Mouse (Mus musculus) midbrain, embryonic 13.5 days (tissue): ENCODE results near the gene Wwox. TPM values are rescaled to one million over a fixed set of nuclear protein-coding genes. Genes with fewer than 3 reads are reported as not detected.
A peak's percentile ranks its signal among the peaks of the same experiment; 100 is the strongest.

Experiments
- ATAC-seq: fragments of 200-750 bp; cut with Nextera tagmentation; 2 replicates; pipeline ENCODE4 v1.8.0; 2017; ENCODE audit warnings: mild to moderate bottlenecking, moderate TSS enrichment, moderate library complexity
- H3K27ac ChIP-seq: fragments of 300-500 bp; sonication (generic); 2 replicates; pipeline ENCODE4 v1.5.1; 2015; ENCODE audit warnings: inconsistent platforms, mild to moderate bottlenecking, moderate library complexity
- H3K27me3 ChIP-seq: fragments of 300-500 bp; sonication (generic); 2 replicates; pipeline ENCODE4 v1.6.1; 2015; ENCODE audit warnings: mild to moderate bottlenecking, inconsistent platforms
- H3K36me3 ChIP-seq: fragments of 300-500 bp; sonication (generic); 2 replicates; pipeline ENCODE4 v1.6.1; 2015; ENCODE audit warnings: mild to moderate bottlenecking, inconsistent platforms
- H3K4me1 ChIP-seq: fragments of 300-500 bp; sonication (generic); replicated peaks from 2 replicates; pipeline ENCODE4 v1.6.1; 2015; ENCODE audit warnings: inconsistent platforms
- H3K4me2 ChIP-seq: fragments of 300-500 bp; sonication (generic); replicated peaks from 2 replicates; pipeline ENCODE4 v1.6.1; 2015; ENCODE audit warnings: moderate library complexity, mild to moderate bottlenecking, inconsistent platforms
- H3K4me3 ChIP-seq: fragments of 300-500 bp; sonication (generic); replicated peaks from 2 replicates; pipeline ENCODE4 v1.5.1; 2015; ENCODE audit warnings: mild to moderate bottlenecking, inconsistent platforms
- H3K9ac ChIP-seq: fragments of 300-500 bp; sonication (generic); replicated peaks from 2 replicates; pipeline ENCODE4 v1.6.1; 2015; ENCODE audit warnings: mild to moderate bottlenecking, inconsistent platforms
- H3K9me3 ChIP-seq: fragments of 300-500 bp; sonication (generic); 2 replicates; pipeline ENCODE4 v1.6.1; 2016; ENCODE audit warnings: mild to moderate bottlenecking, inconsistent platforms
- WGBS: fragments of 180-500 bp; shearing (Covaris S2); methylation state at CpG from one replicate; pipeline ENCODE4 v1.1.7; 2015; 5-methylcytosine and 5-hydroxymethylcytosine counted together
- polyA plus RNA-seq: library from polyadenylated mRNA; unstranded; fragments of >200 nt; fragmentation: Nextera tagmentation; extraction: Ambion mirVana; gene quantifications from 2 replicates; pipeline ENCODE4 v1.2.1, GENCODE M21; 2015

The Wwox gene
- polyA plus RNA-seq, 1 experiment from 2014 or later: 12.4 TPM

- Histone ChIP-seq H3K4me1 (peaks cover 23% of the 10 kb centered on the region), H3K27me3 (peaks cover 19% of the 10 kb centered on the region), H3K9ac (no peak overlapping the region), H3K9me3 (no peaks in the 10 kb centered on the region), H3K4me3 (no peak overlapping the region), H3K4me2 (no peak overlapping the region), H3K27ac (no peak overlapping the region), H3K36me3 (no peaks in the 10 kb centered on the region)
- ATAC-seq: no peak
- WGBS: 90% methylated on average over 9 of the region's 9 CpGs
These were observed 569.5 kb downstream of the Wwox start for GRCm38 (mm10) chr8:115008624-115009620.

- Histone ChIP-seq H3K27ac (no peak overlapping the region; the same call in 1 of the 2 replicates), H3K27me3 (peaks cover 20% of the 10 kb centered on the region), H3K36me3 (no peaks in the 10 kb centered on the region), H3K9me3 (no peaks in the 10 kb centered on the region), H3K9ac (0 out of 2 replicates have a peak overlapping the region, but pooled peaks have one; percentile 19), H3K4me2 (peak overlapping the region; percentile 16), H3K4me1 (peaks cover 28% of the 10 kb centered on the region), H3K4me3 (no peak overlapping the region)
- WGBS: 14% methylated on average over 9 of the region's 9 CpGs
- no peak for ATAC-seq
These were observed 570.7 kb downstream of the Wwox start for GRCm38 (mm10) chr8:115009897-115010768.

GRCm38 (mm10) chr8:115010769-115011073 is 571.3 kb downstream of the Wwox start:
- Histone ChIP-seq H3K4me2 (peak overlapping the region; percentile 16), H3K9me3 (no peaks in the 10 kb centered on the region), H3K27me3 (peaks cover 18% of the 10 kb centered on the region), H3K36me3 (no peaks in the 10 kb centered on the region), H3K4me3 (no peak overlapping the region), H3K27ac (no peak overlapping the region), H3K9ac (no peak overlapping the region), H3K4me1 (peaks cover 28% of the 10 kb centered on the region)
- no peak for ATAC-seq
- WGBS: 16% methylated on average over 9 of the region's 9 CpGs

GRCm38 (mm10) chr8:115019661-115020060 is 580.2 kb downstream of the Wwox start:
- Histone ChIP-seq H3K27ac (no peak overlapping the region), H3K27me3 (0 out of 2 replicates have a peak, but pooled peaks cover 3% of the 10 kb centered on the region), H3K4me1 (peaks cover 9% of the 10 kb centered on the region), H3K4me3 (no peak overlapping the region), H3K9ac (no peak overlapping the region), H3K4me2 (no peak overlapping the region), H3K36me3 (no peaks in the 10 kb centered on the region), H3K9me3 (no peaks in the 10 kb centered on the region)
- 50% methylated on average over 15 of the region's 15 CpGs for WGBS
- ATAC-seq: no peak

GRCm38 (mm10) chr8:115021731-115022130 is 582.3 kb downstream of the Wwox start:
- Histone ChIP-seq H3K9ac (no peak overlapping the region), H3K36me3 (no peaks in the 10 kb centered on the region), H3K27me3 (0 out of 2 replicates have a peak, but pooled peaks cover 3% of the 10 kb centered on the region), H3K27ac (no peak overlapping the region), H3K4me3 (no peak overlapping the region), H3K9me3 (no peaks in the 10 kb centered on the region), H3K4me2 (no peak overlapping the region), H3K4me1 (0 out of 2 replicates have a peak, but pooled peaks cover 6% of the 10 kb centered on the region)
- ATAC-seq: no peak
- 84% methylated on average over 8 of the region's 8 CpGs for WGBS

GRCm38 (mm10) chr8:115024062-115024461 is 584.6 kb downstream of the Wwox start:
- H3K4me1 ChIP-seq: 0 out of 2 replicates have a peak, but pooled peaks cover 6% of the 10 kb centered on the region
- H3K36me3 ChIP-seq: no peaks in the 10 kb centered on the region
- no peaks in the 10 kb centered on the region for H3K27me3 ChIP-seq
- no peak overlapping the region for H3K27ac ChIP-seq
- no peak for ATAC-seq
- H3K9ac ChIP-seq: no peak overlapping the region
- WGBS: 90% methylated on average over 4 of the region's 4 CpGs
- no peak overlapping the region for H3K4me2 ChIP-seq
- H3K4me3 ChIP-seq: no peak overlapping the region
- no peaks in the 10 kb centered on the region for H3K9me3 ChIP-seq

GRCm38 (mm10) chr8:115025390-115026098 is 586.1 kb downstream of the Wwox start:
- ATAC-seq: no peak
- Histone ChIP-seq H3K27me3 (no peaks in the 10 kb centered on the region), H3K4me3 (no peak overlapping the region), H3K9ac (no peak overlapping the region), H3K9me3 (no peaks in the 10 kb centered on the region), H3K27ac (no peak overlapping the region), H3K4me2 (no peak overlapping the region), H3K36me3 (no peaks in the 10 kb centered on the region), H3K4me1 (no peaks in the 10 kb centered on the region)
- WGBS: 89% methylated on average over 10 of the region's 10 CpGs

GRCm38 (mm10) chr8:115026201-115026600 is 586.7 kb downstream of the Wwox start:
- H3K4me1 ChIP-seq: no peaks in the 10 kb centered on the region
- H3K9ac ChIP-seq: no peak overlapping the region
- ATAC-seq: no peak
- no peaks in the 10 kb centered on the region for H3K27me3 ChIP-seq
- WGBS: 76% methylated on average over 7 of the region's 7 CpGs
- no peak overlapping the region for H3K27ac ChIP-seq
- no peaks in the 10 kb centered on the region for H3K36me3 ChIP-seq
- H3K9me3 ChIP-seq: no peaks in the 10 kb centered on the region
- H3K4me2 ChIP-seq: no peak overlapping the region
- H3K4me3 ChIP-seq: no peak overlapping the region

GRCm38 (mm10) chr8:115033194-115033593 is 593.7 kb downstream of the Wwox start:
- H3K4me2 ChIP-seq: no peak overlapping the region
- no peak overlapping the region for H3K9ac ChIP-seq
- no peaks in the 10 kb centered on the region for H3K9me3 ChIP-seq
- no peaks in the 10 kb centered on the region for H3K27me3 ChIP-seq
- no peaks in the 10 kb centered on the region for H3K36me3 ChIP-seq
- no peak overlapping the region for H3K27ac ChIP-seq
- H3K4me3 ChIP-seq: no peak overlapping the region
- 68% methylated on average over 1 of the region's 1 CpGs for WGBS
- ATAC-seq: no peak
- H3K4me1 ChIP-seq: 0 out of 2 replicates have a peak, but pooled peaks cover under 1% of the 10 kb centered on the region

GRCm38 (mm10) chr8:115036016-115036415 is 596.6 kb downstream of the Wwox start:
- 86% methylated on average over 9 of the region's 9 CpGs for WGBS
- no peak overlapping the region for H3K27ac ChIP-seq
- no peaks in the 10 kb centered on the region for H3K36me3 ChIP-seq
- H3K4me2 ChIP-seq: no peak overlapping the region
- H3K9ac ChIP-seq: no peak overlapping the region
- H3K4me1 ChIP-seq: 0 out of 2 replicates have a peak, but pooled peaks cover 4% of the 10 kb centered on the region
- ATAC-seq: no peak
- no peaks in the 10 kb centered on the region for H3K27me3 ChIP-seq
- H3K9me3 ChIP-seq: no peaks in the 10 kb centered on the region
- H3K4me3 ChIP-seq: no peak overlapping the region

- Histone ChIP-seq H3K9me3 (no peaks in the 10 kb centered on the region), H3K27ac (no peak overlapping the region), H3K27me3 (no peaks in the 10 kb centered on the region), H3K9ac (no peak overlapping the region), H3K4me3 (no peak overlapping the region), H3K4me1 (0 out of 2 replicates have a peak, but pooled peaks cover 4% of the 10 kb centered on the region), H3K4me2 (no peak overlapping the region), H3K36me3 (no peaks in the 10 kb centered on the region)
- no peak for ATAC-seq
- WGBS: 14% methylated on average over 4 of the region's 4 CpGs
These were observed 599.0 kb downstream of the Wwox start for GRCm38 (mm10) chr8:115038426-115038825.
